Mouse (Mus musculus): Measurements from ENCODE around the gene Ak5. TPM values are rescaled to one million over a fixed set of nuclear protein-coding genes. Genes with fewer than 3 reads are reported as not detected.

Ak5 gene
- polyA plus RNA-seq, 1 experiment from 2014 or later = 0.93 TPM

GRCm38 (mm10) chr3:152669783-152670182 is 1.6 kb upstream of the Ak5 start:
- Histone ChIP-seq H3K36me3 (ENCODE audit: control insufficient read depth, insufficient read depth, low read length) (no peaks in the 10 kb centered on the region), H3K4me3 (ENCODE audit: control insufficient read depth in 1 of 2, insufficient read depth in 1 of 2, low read depth in 1 of 2, low read length in 2 of 2) (no peak overlapping the region), H3K4me2 (ENCODE audit: low read length) (no peak overlapping the region), H3K27me3 (ENCODE audit: control insufficient read depth, insufficient read depth, low read length) (peaks cover 31% of the 10 kb centered on the region), H3K27ac (replicated peaks in 1 of 2; ENCODE audit: control insufficient read depth in 1 of 2, insufficient read depth in 1 of 2, low read depth in 2 of 2, low read length in 2 of 2) (no peak overlapping the region), H3K9ac (ENCODE audit: low read length) (no peak overlapping the region), H3K4me1 (ENCODE audit: control insufficient read depth in 2 of 2, insufficient read depth in 2 of 2, low read length in 2 of 2) (peaks cover 4 to 9% of the 10 kb centered on the region in 2 experiments; a peak in 3 of 4 replicates), H3K9me3 (ENCODE audit: control insufficient read depth, low read length) (no peaks in the 10 kb centered on the region)
- 74% methylated on average over 3 of the region's 3 CpGs for WGBS
- ATAC-seq (ENCODE audit: insufficient number of reproducible peaks, insufficient read depth, low FRiP score, low read depth) = no peak

- Histone ChIP-seq H3K4me2 (ENCODE audit: low read length) (no peak overlapping the region), H3K4me1 (ENCODE audit: control insufficient read depth in 2 of 2, insufficient read depth in 2 of 2, low read length in 2 of 2) (peaks cover 4 to 9% of the 10 kb centered on the region in 2 experiments; a peak in 3 of 4 replicates), H3K27me3 (ENCODE audit: control insufficient read depth, insufficient read depth, low read length) (peaks cover 31% of the 10 kb centered on the region), H3K27ac (replicated peaks in 1 of 2; ENCODE audit: control insufficient read depth in 1 of 2, insufficient read depth in 1 of 2, low read depth in 2 of 2, low read length in 2 of 2) (no peak overlapping the region), H3K9ac (ENCODE audit: low read length) (no peak overlapping the region), H3K36me3 (ENCODE audit: control insufficient read depth, insufficient read depth, low read length) (no peaks in the 10 kb centered on the region), H3K4me3 (ENCODE audit: control insufficient read depth in 1 of 2, insufficient read depth in 1 of 2, low read depth in 1 of 2, low read length in 2 of 2) (no peak overlapping the region), H3K9me3 (ENCODE audit: control insufficient read depth, low read length) (no peaks in the 10 kb centered on the region)
- no peak for ATAC-seq (ENCODE audit: insufficient number of reproducible peaks, insufficient read depth, low FRiP score, low read depth)
- 72% methylated on average over 2 of the region's 2 CpGs for WGBS
Observed at GRCm38 (mm10) chr3:152668793-152669192, 633 bp upstream of the Ak5 start.

GRCm38 (mm10) chr3:152667356-152668211 is 576 bp downstream of the Ak5 start:
- ATAC-seq (ENCODE audit: insufficient number of reproducible peaks, insufficient read depth, low FRiP score, low read depth) = no peak; the same call in 1 of the 2 replicates
- peaks cover 4 to 9% of the 10 kb centered on the region in 2 experiments; a peak in 3 of 4 replicates for H3K4me1 ChIP-seq (ENCODE audit: control insufficient read depth in 2 of 2, insufficient read depth in 2 of 2, low read length in 2 of 2)
- WGBS = under 1% methylated on average over 72 of the region's 82 CpGs
- peak overlapping the region; percentile 55 for H3K9ac ChIP-seq (ENCODE audit: low read length)
- no peaks in the 10 kb centered on the region for H3K36me3 ChIP-seq (ENCODE audit: control insufficient read depth, insufficient read depth, low read length)
- H3K27me3 ChIP-seq (ENCODE audit: control insufficient read depth, insufficient read depth, low read length) = peaks cover 31% of the 10 kb centered on the region
- H3K4me3 ChIP-seq (ENCODE audit: control insufficient read depth in 1 of 2, insufficient read depth in 1 of 2, low read depth in 1 of 2, low read length in 2 of 2) = peak overlapping the region; percentile 56
- no peaks in the 10 kb centered on the region for H3K9me3 ChIP-seq (ENCODE audit: control insufficient read depth, low read length)
- peak overlapping the region; percentile 97 for H3K4me2 ChIP-seq (ENCODE audit: low read length)
- no peak overlapping the region for H3K27ac ChIP-seq (replicated peaks in 1 of 2; ENCODE audit: control insufficient read depth in 1 of 2, insufficient read depth in 1 of 2, low read depth in 2 of 2, low read length in 2 of 2)

- Histone ChIP-seq H3K9ac (ENCODE audit: low read length) (peak overlapping the region; percentile 55; the same call in 1 of the 2 replicates), H3K9me3 (ENCODE audit: control insufficient read depth, low read length) (no peaks in the 10 kb centered on the region), H3K4me2 (ENCODE audit: low read length) (peak overlapping the region; percentile 97), H3K27ac (replicated peaks in 1 of 2; ENCODE audit: control insufficient read depth in 1 of 2, insufficient read depth in 1 of 2, low read depth in 2 of 2, low read length in 2 of 2) (no peak overlapping the region), H3K4me1 (ENCODE audit: control insufficient read depth in 2 of 2, insufficient read depth in 2 of 2, low read length in 2 of 2) (peaks cover 4 to 9% of the 10 kb centered on the region in 2 experiments; a peak in 3 of 4 replicates), H3K27me3 (ENCODE audit: control insufficient read depth, insufficient read depth, low read length) (peaks cover 31% of the 10 kb centered on the region), H3K4me3 (ENCODE audit: control insufficient read depth in 1 of 2, insufficient read depth in 1 of 2, low read depth in 1 of 2, low read length in 2 of 2) (peak overlapping the region; percentile 56), H3K36me3 (ENCODE audit: control insufficient read depth, insufficient read depth, low read length) (no peaks in the 10 kb centered on the region)
- WGBS = 2% methylated on average over 16 of the region's 16 CpGs
- no peak for ATAC-seq (ENCODE audit: insufficient number of reproducible peaks, insufficient read depth, low FRiP score, low read depth)
Observed at GRCm38 (mm10) chr3:152666991-152667355, 1.2 kb downstream of the Ak5 start.

- WGBS = 71% methylated on average over 2 of the region's 2 CpGs
- Histone ChIP-seq H3K27me3 (ENCODE audit: control insufficient read depth, insufficient read depth, low read length) (no peaks in the 10 kb centered on the region), H3K27ac (replicated peaks in 1 of 2; ENCODE audit: control insufficient read depth in 1 of 2, insufficient read depth in 1 of 2, low read depth in 2 of 2, low read length in 2 of 2) (no peak overlapping the region), H3K36me3 (ENCODE audit: control insufficient read depth, insufficient read depth, low read length) (no peaks in the 10 kb centered on the region), H3K9me3 (ENCODE audit: control insufficient read depth, low read length) (no peaks in the 10 kb centered on the region), H3K4me2 (ENCODE audit: low read length) (no peak overlapping the region), H3K9ac (ENCODE audit: low read length) (no peak overlapping the region), H3K4me1 (ENCODE audit: control insufficient read depth in 2 of 2, insufficient read depth in 2 of 2, low read length in 2 of 2) (no peaks in the 10 kb centered on the region), H3K4me3 (ENCODE audit: control insufficient read depth in 1 of 2, insufficient read depth in 1 of 2, low read depth in 1 of 2, low read length in 2 of 2) (no peak overlapping the region)
- ATAC-seq (ENCODE audit: insufficient number of reproducible peaks, insufficient read depth, low FRiP score, low read depth) = no peak
Observed at GRCm38 (mm10) chr3:152658592-152658991, 9.6 kb downstream of the Ak5 start.

- Histone ChIP-seq H3K36me3 (ENCODE audit: control insufficient read depth, insufficient read depth, low read length) (no peaks in the 10 kb centered on the region), H3K27ac (replicated peaks in 1 of 2; ENCODE audit: control insufficient read depth in 1 of 2, insufficient read depth in 1 of 2, low read depth in 2 of 2, low read length in 2 of 2) (no peak overlapping the region), H3K9ac (ENCODE audit: low read length) (no peak overlapping the region), H3K4me3 (ENCODE audit: control insufficient read depth in 1 of 2, insufficient read depth in 1 of 2, low read depth in 1 of 2, low read length in 2 of 2) (no peak overlapping the region), H3K27me3 (ENCODE audit: control insufficient read depth, insufficient read depth, low read length) (no peaks in the 10 kb centered on the region), H3K4me2 (ENCODE audit: low read length) (no peak overlapping the region), H3K4me1 (ENCODE audit: control insufficient read depth in 2 of 2, insufficient read depth in 2 of 2, low read length in 2 of 2) (no peaks in the 10 kb centered on the region), H3K9me3 (ENCODE audit: control insufficient read depth, low read length) (no peaks in the 10 kb centered on the region)
- ATAC-seq (ENCODE audit: insufficient number of reproducible peaks, insufficient read depth, low FRiP score, low read depth) = no peak
- WGBS = 74% methylated on average over 2 of the region's 2 CpGs
Observed at GRCm38 (mm10) chr3:152651991-152652390, 16.2 kb downstream of the Ak5 start.

GRCm38 (mm10) chr3:152644610-152645009 is 23.6 kb downstream of the Ak5 start:
- Histone ChIP-seq H3K4me3 (ENCODE audit: control insufficient read depth in 1 of 2, insufficient read depth in 1 of 2, low read depth in 1 of 2, low read length in 2 of 2) (no peak overlapping the region), H3K9ac (ENCODE audit: low read length) (no peak overlapping the region), H3K4me1 (ENCODE audit: control insufficient read depth in 2 of 2, insufficient read depth in 2 of 2, low read length in 2 of 2) (no peaks in the 10 kb centered on the region), H3K4me2 (ENCODE audit: low read length) (no peak overlapping the region), H3K36me3 (ENCODE audit: control insufficient read depth, insufficient read depth, low read length) (no peaks in the 10 kb centered on the region), H3K27me3 (ENCODE audit: control insufficient read depth, insufficient read depth, low read length) (no peaks in the 10 kb centered on the region), H3K27ac (replicated peaks in 1 of 2; ENCODE audit: control insufficient read depth in 1 of 2, insufficient read depth in 1 of 2, low read depth in 2 of 2, low read length in 2 of 2) (no peak overlapping the region), H3K9me3 (ENCODE audit: control insufficient read depth, low read length) (no peaks in the 10 kb centered on the region)
- no peak for ATAC-seq (ENCODE audit: insufficient number of reproducible peaks, insufficient read depth, low FRiP score, low read depth)
- WGBS = 73% methylated on average over 5 of the region's 5 CpGs

Measured in heart, embryonic 14.5 days (tissue).